Mouse (Mus musculus) ovary, postnatal 36 days (tissue): ENCODE measurements around the gene Duxbl2.
"Not testable (repeated sequence)": the region's sequence is repeated elsewhere in the genome, so short reads cannot be mapped to it uniquely, and the experiment has no call there.

Source experiments
- DNase-seq: peaks from one replicate; pipeline ENCODE4 v3.0.0; 2022; ENCODE audit warnings: low spot score, mixed read lengths

Duxbl2 gene

DNA sequence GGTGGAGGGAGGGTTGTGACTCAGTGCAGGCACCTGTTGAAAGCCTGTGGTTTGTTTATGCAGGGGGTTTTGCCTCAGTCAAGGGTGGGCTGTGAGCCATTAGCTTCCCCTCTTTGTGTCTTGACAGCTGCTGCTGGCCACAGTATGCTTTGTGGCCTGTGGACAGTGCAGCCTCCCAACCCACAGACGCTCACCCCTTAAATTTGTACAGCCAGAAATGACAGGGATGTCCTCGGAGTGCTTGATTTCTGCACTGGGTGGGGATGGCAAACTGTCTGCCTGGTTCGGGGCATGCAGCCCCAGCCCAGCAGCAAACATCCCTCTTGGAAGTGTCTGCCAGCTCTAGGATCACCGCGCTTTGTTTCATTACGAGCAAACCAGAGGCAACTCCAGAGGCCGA, at the start of gene Duxbl2:
TSS of gene Duxbl2 (plus strand) at position 200 of the 400 bp plus-strand sequence.
- DNase-seq, result not testable (repeated sequence)

DNA sequence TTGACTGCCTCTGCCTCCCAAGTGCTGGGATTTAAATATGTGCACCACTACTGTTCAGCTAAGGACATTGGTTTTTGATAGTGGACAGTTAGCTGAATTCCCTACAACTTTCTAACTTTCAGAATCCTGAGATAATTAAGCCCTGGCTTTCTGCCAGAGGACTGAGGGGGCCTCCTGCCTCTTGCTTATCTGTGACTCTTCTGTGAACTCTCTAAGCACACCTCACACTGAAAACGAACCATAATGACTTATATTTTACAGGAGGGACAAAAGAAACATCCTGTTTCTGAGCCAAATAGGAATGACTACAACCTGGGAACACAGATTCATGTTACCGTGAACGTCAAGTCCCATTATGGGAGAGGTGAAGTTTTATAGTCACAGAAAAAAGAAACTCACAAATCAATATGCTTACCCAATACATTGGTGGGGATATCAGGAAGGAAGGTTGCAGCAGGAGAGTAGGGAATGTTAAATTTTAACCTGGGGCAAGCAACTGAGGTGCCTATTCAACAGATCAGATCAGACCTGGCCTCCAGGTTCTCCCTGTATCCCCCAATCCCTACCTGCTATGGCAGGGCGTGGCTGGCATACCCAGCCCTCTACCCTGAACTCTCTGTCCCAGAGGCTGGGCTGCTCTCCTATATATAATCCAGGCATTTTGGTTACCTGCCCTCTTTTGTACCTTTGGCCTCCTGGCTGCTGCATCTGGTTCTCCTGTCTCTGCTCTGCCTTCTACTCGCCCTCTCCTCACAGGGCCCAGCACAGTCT, 41.3 kb upstream of the Duxbl2 start:
- not testable (repeated sequence) for DNase-seq

DNA sequence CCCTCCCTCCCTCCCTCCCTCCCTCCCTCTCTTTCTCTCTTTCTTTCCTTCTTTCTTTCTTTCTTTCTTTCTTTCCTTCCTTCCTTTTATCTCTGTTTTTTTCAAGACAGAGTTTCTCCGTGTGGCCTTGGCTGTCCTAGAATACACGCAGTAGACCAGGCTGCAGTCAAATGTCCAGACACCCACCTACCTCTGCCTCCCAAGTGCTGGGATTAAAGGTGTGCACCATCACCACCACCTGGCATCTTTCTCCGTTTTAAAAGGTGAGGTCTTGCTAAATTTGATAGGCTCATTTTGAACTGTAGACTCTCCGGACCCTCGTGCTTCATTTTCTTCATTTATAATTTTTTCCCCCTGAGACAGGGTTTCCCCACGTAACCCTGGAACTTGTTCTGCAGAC, 36.9 kb upstream of the Duxbl2 start, which contains the start of gene Cphx2:
TSS of gene Cphx2 (plus strand) at position 301 of the 400 bp plus-strand sequence.
- DNase-seq, result not testable (repeated sequence)

- not testable (repeated sequence) for DNase-seq
Observed at GRCm38 (mm10) chr14:26081997-26082396, 36.2 kb upstream of the Duxbl2 start, which contains the start of gene Cphx3. Cphx3 (plus strand) TSS chr14:26082297.

DNA sequence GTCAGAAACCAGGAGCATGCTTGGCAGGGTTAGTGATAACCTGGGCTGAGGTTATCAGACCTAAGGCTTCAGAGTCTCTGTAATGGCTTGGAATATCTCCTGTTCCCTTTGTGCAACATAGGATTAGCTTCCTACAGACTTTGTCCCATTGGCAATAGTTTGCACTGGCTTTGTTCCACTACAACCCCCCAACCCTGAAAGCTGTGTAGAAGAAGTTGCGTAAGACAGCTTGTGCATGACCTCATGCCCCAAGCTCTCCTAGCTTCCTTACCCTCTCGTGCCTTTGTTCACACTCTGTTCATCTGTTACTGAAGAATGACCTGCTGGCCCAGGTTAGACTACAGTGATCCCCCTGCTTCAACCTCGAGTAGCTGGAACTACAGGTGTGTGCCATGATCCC, 20.5 kb upstream of the Duxbl2 start:
- DNase-seq, result not testable (repeated sequence)

DNA sequence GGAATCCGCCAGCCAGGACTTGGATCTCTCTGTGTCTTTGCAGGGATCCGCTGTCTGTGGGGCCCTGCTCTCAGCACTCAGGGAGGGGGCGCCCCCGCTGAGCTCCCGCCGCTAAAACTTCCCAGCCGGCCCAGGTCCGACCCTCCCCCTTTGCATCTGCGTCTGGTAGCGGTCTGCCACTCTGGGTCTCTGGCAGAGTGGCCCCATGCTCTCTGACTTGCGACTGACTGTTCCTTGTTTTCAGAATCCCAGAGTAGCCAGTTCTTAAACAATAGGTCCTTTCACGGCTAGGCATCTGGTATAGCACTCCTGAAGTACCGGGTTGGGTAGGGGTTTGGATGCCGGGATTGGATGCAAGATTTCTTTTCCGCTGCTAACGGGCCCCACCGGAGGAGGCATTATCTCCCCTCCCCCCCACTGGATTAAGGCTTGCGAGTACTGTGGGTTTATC, 426 bp downstream of the Duxbl2 start:
- not testable (repeated sequence) for DNase-seq

DNA sequence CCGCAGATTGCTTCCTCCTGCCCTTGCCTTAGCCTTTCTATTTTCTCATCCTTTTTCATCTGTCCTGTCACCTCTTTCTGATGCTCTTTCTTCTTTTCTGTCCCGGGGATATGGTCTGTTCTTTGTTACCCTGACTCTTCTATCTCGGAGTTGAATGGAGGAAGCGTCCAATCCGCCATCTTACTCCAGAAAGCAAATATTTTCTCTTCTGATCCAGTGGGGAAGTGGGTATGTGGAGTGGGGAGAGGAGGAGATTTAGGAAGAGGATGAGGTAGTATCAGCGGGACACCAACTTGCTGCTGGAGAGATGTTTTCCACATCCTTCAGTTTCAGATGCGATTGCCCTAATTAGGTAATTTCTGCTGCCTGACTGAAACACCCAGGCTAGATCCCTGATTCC, 946 bp downstream of the Duxbl2 start:
- not testable (repeated sequence) for DNase-seq

DNA sequence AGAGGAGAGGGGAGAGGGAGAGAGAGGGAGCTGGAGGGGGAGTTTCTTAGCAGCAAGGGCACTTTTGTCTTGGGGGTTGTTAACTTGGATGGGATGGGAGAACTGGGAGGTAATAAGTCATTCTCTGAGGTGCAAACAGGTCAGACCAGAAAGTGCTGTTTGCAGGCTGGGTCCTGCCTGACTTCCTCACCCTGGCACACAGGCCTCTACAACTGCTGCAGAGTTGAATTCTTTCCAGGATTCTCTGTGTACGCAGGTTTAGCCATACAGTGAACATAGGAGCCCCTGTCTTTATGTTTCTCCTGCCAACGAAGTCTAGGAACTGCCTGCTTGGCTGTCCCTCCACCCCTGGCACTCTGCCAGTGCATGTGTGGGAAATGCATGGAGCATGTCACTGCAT, 28.9 kb downstream of the Duxbl2 start:
- DNase-seq, result not testable (repeated sequence)

- DNase-seq, result not testable (repeated sequence)
Observed at GRCm38 (mm10) chr14:26156032-26156431, 37.9 kb downstream of the Duxbl2 start.

- DNase-seq, result not testable (repeated sequence)
Observed at GRCm38 (mm10) chr14:26161156-26161555, 43.0 kb downstream of the Duxbl2 start.

DNA sequence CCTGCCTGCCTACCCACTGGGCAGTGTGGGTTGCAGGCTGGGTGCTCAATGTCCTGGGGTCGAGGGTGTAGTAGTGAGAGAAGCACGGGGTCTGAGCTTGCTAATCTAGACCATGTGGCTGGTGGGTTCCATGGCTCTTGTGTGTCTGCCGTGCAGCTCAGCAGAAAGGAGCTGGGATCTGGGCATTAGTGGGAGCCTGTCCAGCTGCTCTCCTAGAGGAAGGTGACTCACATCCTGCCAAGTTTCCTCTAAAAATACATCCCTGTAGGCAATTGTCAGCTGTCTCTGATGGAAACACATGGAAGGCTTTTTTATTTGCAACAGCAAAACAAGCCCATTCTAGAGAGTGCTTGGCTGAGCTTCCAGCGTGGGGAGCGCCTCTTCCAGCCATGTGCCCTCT, 44.3 kb downstream of the Duxbl2 start:
- not testable (repeated sequence) for DNase-seq

DNA sequence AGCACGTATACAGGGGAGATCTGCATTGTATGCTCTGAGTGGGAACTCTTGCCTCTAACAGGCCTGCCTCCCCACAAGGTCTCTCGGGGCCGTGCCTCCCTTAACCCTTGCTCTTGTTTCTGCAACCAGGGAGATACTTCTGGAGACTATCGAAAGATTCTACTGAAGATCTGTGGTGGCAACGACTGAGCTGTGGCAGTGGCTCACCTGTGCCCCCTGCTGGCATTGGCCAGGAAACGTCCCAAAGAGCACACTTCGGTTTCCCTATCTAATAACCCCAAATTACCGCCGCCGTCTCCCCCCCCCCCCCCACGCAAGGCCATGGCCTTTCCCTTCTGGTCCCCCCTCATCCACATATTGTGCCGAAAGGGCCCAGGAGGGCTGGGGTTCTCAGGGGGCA, 47.1 kb downstream of the Duxbl2 start:
- not testable (repeated sequence) for DNase-seq

GRCm38 (mm10) chr14:26173955-26174354, 55.8 kb downstream of the Duxbl2 start:
- not testable (repeated sequence) for DNase-seq

DNA sequence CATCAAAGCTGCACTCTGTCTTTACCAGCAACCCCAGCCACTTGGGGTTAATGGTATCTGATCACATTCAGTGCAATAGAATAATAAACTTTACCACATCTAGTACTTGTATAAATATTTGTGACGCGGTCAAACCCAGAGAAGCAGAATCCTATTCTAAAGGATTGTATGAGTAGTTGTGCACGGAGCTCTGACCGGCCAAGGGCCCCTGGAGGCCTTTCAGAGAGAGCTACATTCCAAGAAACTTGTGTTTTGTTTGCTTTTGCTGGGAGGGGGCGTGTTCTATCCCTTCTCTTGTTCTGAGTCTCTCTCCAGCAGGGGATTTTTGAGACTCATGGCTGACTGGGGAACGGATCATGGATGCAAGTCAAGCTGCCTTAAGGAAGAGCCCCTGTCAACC, 56.9 kb downstream of the Duxbl2 start:
- DNase-seq, result not testable (repeated sequence)
